In genomic region chr9:58722151-58722550, GRCm38 (mm10) we compare ENCODE assay signal across 22 mouse cellular contexts. TPM values are rescaled to one million over a fixed set of nuclear protein-coding genes. Genes with fewer than 3 reads are reported as not detected.
DNase-seq lines count a peak whose midpoint lies in the region; ATAC-seq and TF ChIP-seq lines count a peak whose summit lies in the region.
"Had no signal": no experiment of that assay in that cellular context is flagged by ENCODE, and none has a peak within 500 bp of the region (broad histone marks: within the 10 kb centered on the region; RNA-seq: fewer than 3 reads in every experiment).

No protein-coding gene starts in this region.

- no peaks in the 10 kb centered on the region for H3K4me1 ChIP-seq in midbrain, embryonic 11.5 days (ENCODE audit: control insufficient read depth, insufficient read depth, low read length)
- no peaks in the 10 kb centered on the region for H3K4me1 ChIP-seq in midbrain, embryonic 15.5 days
- peaks cover 9 to 41% of the 10 kb centered on the region in 2 experiments for H3K4me1 ChIP-seq in CH12.LX (ENCODE audit: control insufficient read depth in 1 of 2, insufficient read depth in 2 of 2)
- no peaks in the 10 kb centered on the region for H3K4me1 ChIP-seq in heart, embryonic 11.5 days (ENCODE audit: control insufficient read depth, insufficient read depth, low read length)
- H3K4me1 ChIP-seq in hindbrain, embryonic 10.5 days (replicated peaks) = 0 out of 2 replicates have a peak, but pooled peaks cover 2% of the 10 kb centered on the region

- no peak overlapping the region for H3K27ac ChIP-seq in midbrain, embryonic 11.5 days (ENCODE audit: low read depth, low read length)
- H3K27ac ChIP-seq in midbrain, embryonic 15.5 days = no peak overlapping the region
- no peak overlapping the region for H3K27ac ChIP-seq in CH12.LX (ENCODE audit: insufficient read depth, low read depth)
- H3K27ac ChIP-seq in heart, embryonic 11.5 days (ENCODE audit: low read depth, low read length) = no peak overlapping the region
- H3K27ac ChIP-seq in hindbrain, embryonic 10.5 days = no peak overlapping the region

- no peaks in the 10 kb centered on the region for H3K9me3 ChIP-seq in midbrain, embryonic 11.5 days (ENCODE audit: control insufficient read depth, low read length)
- H3K9me3 ChIP-seq in midbrain, embryonic 15.5 days = no peaks in the 10 kb centered on the region
- peaks cover 5% of the 10 kb centered on the region for H3K9me3 ChIP-seq in CH12.LX (replicated peaks; ENCODE audit: low read length)
- H3K9me3 ChIP-seq in heart, embryonic 11.5 days (replicated peaks; ENCODE audit: control insufficient read depth, low read length) = no peaks in the 10 kb centered on the region
- H3K9me3 ChIP-seq in hindbrain, embryonic 10.5 days = no peaks in the 10 kb centered on the region

- TF ChIP-seq RAD21 in CH12.LX (IDR thresholded peaks at IDR 0.05; ENCODE audit: low read depth, low read length) = no peak

- 76% methylated on average over 5 of the region's 5 CpGs for WGBS in midbrain, embryonic 11.5 days
- WGBS in midbrain, embryonic 15.5 days = 74% methylated on average over 5 of the region's 5 CpGs
- WGBS in heart, embryonic 11.5 days (ENCODE audit: insufficient replicate concordance) = 75% methylated on average over 5 of the region's 5 CpGs
- WGBS in hindbrain, embryonic 10.5 days = 89% methylated on average over 5 of the region's 5 CpGs

- H3K79me2 ChIP-seq in CH12.LX (replicated peaks; ENCODE audit: control insufficient read depth, extremely low read depth, insufficient read depth, poor library complexity, severe bottlenecking) = no peaks in the 10 kb centered on the region

- in situ Hi-C loops in CH12.LX (cut with MboI; ENCODE audit: low pct_ligation_motif_present, low pct_unique_long_range_greater_than_20kb, low sequenced_read_pairs) = no loop called here

- DNase-seq in midbrain, embryonic 11.5 days (ENCODE audit: low spot score, missing footprints) = peak; percentile 28
- DNase-seq in A20 (ENCODE audit: low read depth, low spot score) (peak; percentile 51), CH12.LX (ENCODE audit: extremely low read depth) (peak; percentile 65)
- no peak for DNase-seq in hindbrain, embryonic 10.5 days (ENCODE audit: low spot score)
- DNase-seq: adrenal gland, adult 2 months; adrenal gland, adult 8-10 months; adrenal gland, postnatal 10 days; adrenal gland, postnatal 14 days; adrenal gland, postnatal 25 days; adrenal gland, postnatal 36 days; B cell, adult 2 months; cerebellum, adult 11 months; cerebellum, adult 11-12 months; cerebellum, adult 18-20 months; cerebellum, adult 2 months; cerebellum, adult 8-10 months had no signal

- dilution Hi-C loops in CH12.LX (cut with MboI; ENCODE audit: extremely low pct_ligation_motif_present, extremely low pct_unique_long_range_greater_than_20kb, low sequenced_read_pairs) = no loop called here

- no peaks in the 10 kb centered on the region for H3K36me3 ChIP-seq in midbrain, embryonic 11.5 days (ENCODE audit: control insufficient read depth, insufficient read depth, low read length)
- H3K36me3 ChIP-seq in midbrain, embryonic 15.5 days (replicated peaks) = no peaks in the 10 kb centered on the region
- no peaks in the 10 kb centered on the region for H3K36me3 ChIP-seq in CH12.LX (replicated peaks in 1 of 2; ENCODE audit: control insufficient read depth in 1 of 2, insufficient read depth in 1 of 2, low read length in 1 of 2)
- no peaks in the 10 kb centered on the region for H3K36me3 ChIP-seq in heart, embryonic 11.5 days (ENCODE audit: control insufficient read depth, insufficient read depth, low read length)
- no peaks in the 10 kb centered on the region for H3K36me3 ChIP-seq in hindbrain, embryonic 10.5 days
- H3K36me3 ChIP-seq: G1E had no signal

- no peak overlapping the region for H3K9ac ChIP-seq in midbrain, embryonic 11.5 days (ENCODE audit: low read length)
- no peak overlapping the region for H3K9ac ChIP-seq in midbrain, embryonic 15.5 days
- no peak overlapping the region for H3K9ac ChIP-seq in CH12.LX (ENCODE audit: insufficient read depth, low read depth)
- no peak overlapping the region for H3K9ac ChIP-seq in heart, embryonic 11.5 days (ENCODE audit: low read depth, low read length)

- H3K4me3 ChIP-seq in midbrain, embryonic 11.5 days (ENCODE audit: low read depth, low read length) = no peak overlapping the region
- no peak overlapping the region for H3K4me3 ChIP-seq in midbrain, embryonic 15.5 days
- no peak overlapping the region for H3K4me3 ChIP-seq in CH12.LX (replicated peaks in 1 of 3; ENCODE audit: low read depth in 2 of 3, low read length in 2 of 3, poor library complexity in 1 of 3)
- no peak overlapping the region for H3K4me3 ChIP-seq in heart, embryonic 11.5 days (ENCODE audit: low read depth, low read length)
- H3K4me3 ChIP-seq in hindbrain, embryonic 10.5 days = no peak overlapping the region

- H3K27me3 ChIP-seq in midbrain, embryonic 11.5 days (ENCODE audit: control insufficient read depth, insufficient read depth, low read length) = no peaks in the 10 kb centered on the region
- no peaks in the 10 kb centered on the region for H3K27me3 ChIP-seq in midbrain, embryonic 15.5 days (replicated peaks)
- H3K27me3 ChIP-seq in CH12.LX (replicated peaks) = no peaks in the 10 kb centered on the region
- no peaks in the 10 kb centered on the region for H3K27me3 ChIP-seq in heart, embryonic 11.5 days (ENCODE audit: control insufficient read depth, insufficient read depth, low read length)
- no peaks in the 10 kb centered on the region for H3K27me3 ChIP-seq in hindbrain, embryonic 10.5 days (ENCODE audit: insufficient read depth, poor library complexity, severe bottlenecking)

- ATAC-seq in midbrain, embryonic 11.5 days (ENCODE audit: low FRiP score) = no peak
- ATAC-seq in midbrain, embryonic 15.5 days (replicated peaks) = no peak
- ATAC-seq in heart, embryonic 11.5 days (replicated peaks; ENCODE audit: insufficient number of reproducible peaks, low FRiP score, low TSS enrichment) = no peak
- ATAC-seq: activated CD4-positive, CD25-positive, alpha-beta regulatory T cell, adult 4 months; CD4-positive, CD25-positive, alpha-beta regulatory T cell, adult 4 months; Patski had no signal

- no peak for TF ChIP-seq EP300 in CH12.LX (IDR thresholded peaks at IDR 0.05; ENCODE audit: low read length)

- no peak for TF ChIP-seq POLR2A in CH12.LX (IDR thresholded peaks at IDR 0.05; ENCODE audit: low read depth, low read length)

- no peak overlapping the region for H3K4me2 ChIP-seq in midbrain, embryonic 11.5 days
- no peak overlapping the region for H3K4me2 ChIP-seq in midbrain, embryonic 15.5 days
- H3K4me2 ChIP-seq in CH12.LX (ENCODE audit: insufficient read depth, low read depth, poor library complexity, severe bottlenecking) = no peak overlapping the region; the same call in 1 of the 2 replicates
- no peak overlapping the region for H3K4me2 ChIP-seq in heart, embryonic 11.5 days

- TF ChIP-seq CTCF in CH12.LX (conservative IDR thresholded peaks at IDR 0.05 in 1 of 2, IDR thresholded peaks at IDR 0.05 in 1 of 2; ENCODE audit: low read depth in 2 of 2, low read length in 2 of 2) = no peak

TF ChIP-seq in CH12.LX, 34 proteins besides CTCF, POLR2A, EP300 and RAD21:
- TF ChIP-seq MAX (IDR thresholded peaks at IDR 0.05; ENCODE audit: low read length) = no peak
- TF ChIP-seq JUN (IDR thresholded peaks at IDR 0.05; ENCODE audit: insufficient read depth, low read depth, low read length) = no peak
- no peak for TF ChIP-seq MAZ (IDR thresholded peaks at IDR 0.05; ENCODE audit: low read depth, low read length)
- TF ChIP-seq CHD2 (IDR thresholded peaks at IDR 0.05; ENCODE audit: low read length) = no peak
- TF ChIP-seq IRF4 (IDR thresholded peaks at IDR 0.05; ENCODE audit: low read depth, low read length) = no peak
- TF ChIP-seq ZMIZ1 (IDR thresholded peaks at IDR 0.05; ENCODE audit: low read depth, low read length) = no peak
- TF ChIP-seq NELFE (IDR thresholded peaks at IDR 0.05; ENCODE audit: low read depth, low read length) = no peak
- TF ChIP-seq TBP (conservative IDR thresholded peaks at IDR 0.05; ENCODE audit: low read depth, low read length) = peak; percentile 54; the same call in 1 of the 2 replicates
- peak; percentile 17; the same call in 1 of the 2 replicates for TF ChIP-seq BHLHE40 (IDR thresholded peaks at IDR 0.05; ENCODE audit: low read depth, low read length)
- TF ChIP-seq ZC3H11A (IDR thresholded peaks at IDR 0.05; ENCODE audit: low read depth, low read length) = no peak
- TF ChIP-seq USF2 (conservative IDR thresholded peaks at IDR 0.05; ENCODE audit: low read depth, low read length) = no peak
- TF ChIP-seq KAT2A (IDR thresholded peaks at IDR 0.05; ENCODE audit: insufficient replicate concordance, low read length) = no peak
- TF ChIP-seq RCOR1 (conservative IDR thresholded peaks at IDR 0.05; ENCODE audit: low read depth, low read length) = no peak
- no peak for TF ChIP-seq SIN3A (IDR thresholded peaks at IDR 0.05; ENCODE audit: low read length)

RNA-seq across cellular contexts. Expression of gene Rec114, which starts 21.6 kb away (rescaled TPM):
- polyA plus RNA-seq in midbrain, embryonic 11.5 days (2014; fragmentation: Nextera tagmentation; extraction: Ambion mirVana) = 1.0 and 2.7 TPM in 2 replicates
- polyA plus RNA-seq in midbrain, embryonic 15.5 days (2015; fragmentation: Nextera tagmentation; extraction: Ambion mirVana) = 1.4 and 1.9 TPM in 2 replicates
- total RNA-seq in CH12.LX (2012; rRNA removed) = not detected in 2 replicates
- total RNA-seq in CH12.LX (2014; rRNA removed) = not detected in 2 replicates
- 0.69 and 1.2 TPM in 2 replicates for polyA plus RNA-seq in CH12.LX (2012; ENCODE audit: insufficient read length, low read depth)
- polyA plus RNA-seq in heart, embryonic 11.5 days (2014; fragmentation: Nextera tagmentation; extraction: Ambion mirVana) = 15.5 and 15.6 TPM in 2 replicates
- 0.73 and 1.7 TPM in 2 replicates for polyA plus RNA-seq in hindbrain, embryonic 10.5 days (2016; fragmentation: Nextera tagmentation; extraction: Ambion mirVana)
- total RNA-seq: adrenal gland, postnatal 25 days had no signal
- polyA plus RNA-seq: activated CD4-positive, CD25-positive, alpha-beta regulatory T cell, adult 4 months; G1E had no signal
